Mouse (Mus musculus) heart, postnatal 14 days (tissue): ENCODE data around the gene Eva1a. TPM values are rescaled to one million over a fixed set of nuclear protein-coding genes. Genes with fewer than 3 reads are reported as not detected.

Source experiments
- DNase-seq, 2 experiments: peaks; one replicate each; pipeline ENCODE4 v3.0.0; 2021 to 2022
- intact Hi-C: fragments of 180-260 bp; cut with DNase I; formaldehyde crosslinking; loops from one replicate; pipeline ENCODE4 v1.15.1; 2025
- total RNA-seq, 2 experiments: library from RNA; stranded (reverse); gene quantifications; 2 replicates each; pipeline ENCODE4 v1.2.3; 2021

Gene Eva1a
- total RNA-seq, 2 experiments from 2014 or later: 3.7 to 5.2 TPM

DNA sequence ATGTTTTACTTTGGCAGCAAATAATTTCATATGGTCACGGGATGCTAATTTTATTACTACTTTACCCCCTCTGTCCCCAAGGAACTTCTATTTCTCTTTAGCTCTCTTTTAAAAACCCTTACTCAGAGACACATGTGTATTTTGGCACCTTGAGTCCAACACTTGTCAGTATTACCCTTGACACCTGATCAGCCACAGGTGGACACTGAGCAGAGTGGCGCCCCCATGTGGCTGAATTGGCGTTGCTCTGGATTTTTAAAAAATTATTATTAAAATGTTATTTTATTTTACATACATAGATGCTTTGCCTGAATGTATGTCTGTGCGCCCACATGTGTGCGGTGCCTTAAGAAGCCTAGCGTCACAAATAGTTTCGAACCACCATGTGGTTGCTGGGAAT lies 14.0 kb downstream of the Eva1a start:
- DNase-seq: no peak
- intact Hi-C loops: no loop called here

DNA sequence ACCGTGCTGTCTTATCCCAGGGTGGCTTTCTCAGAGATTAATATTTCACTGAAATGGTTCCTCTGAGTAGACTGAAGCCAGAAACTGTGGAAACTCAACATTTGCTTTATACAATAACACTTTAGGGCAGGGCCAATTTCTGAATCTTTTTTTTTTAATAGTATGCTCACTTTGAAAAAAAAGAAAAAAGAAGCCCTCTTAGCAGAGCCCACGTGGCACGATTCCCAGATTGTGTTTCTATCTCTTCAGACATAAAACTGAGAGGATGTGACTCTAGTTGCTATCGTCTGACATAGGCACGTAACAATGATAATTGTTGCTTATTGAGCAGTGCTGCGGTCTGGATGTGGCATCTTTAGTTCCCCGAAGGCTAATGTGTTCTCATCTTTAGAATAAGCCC lies 19.1 kb downstream of the Eva1a start:
- no peak for DNase-seq

DNA sequence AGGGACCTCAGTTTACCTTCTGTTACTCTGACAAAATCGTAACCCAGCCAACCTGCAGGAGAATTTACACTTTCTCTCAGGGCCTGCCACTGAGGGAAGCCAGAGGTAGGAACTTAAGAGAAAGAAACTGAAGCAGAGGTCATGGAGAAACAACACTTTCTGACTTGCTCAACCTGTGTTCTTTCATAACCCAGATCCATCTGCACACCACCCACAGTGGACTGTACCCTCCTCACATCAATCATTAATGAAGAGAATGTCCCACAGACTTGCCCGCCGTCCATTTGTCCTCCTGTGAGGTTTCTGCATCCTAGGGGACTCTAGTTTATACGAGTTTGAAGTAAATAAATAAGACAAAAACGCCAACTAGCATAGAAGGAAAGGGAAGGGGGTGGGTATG lies 24.4 kb downstream of the Eva1a start:
- no peak for DNase-seq
- intact Hi-C loops: no loop called here

More for the DNA sequence above, 19.1 kb downstream of the Eva1a start:
- intact Hi-C loops: no loop called here

DNA sequence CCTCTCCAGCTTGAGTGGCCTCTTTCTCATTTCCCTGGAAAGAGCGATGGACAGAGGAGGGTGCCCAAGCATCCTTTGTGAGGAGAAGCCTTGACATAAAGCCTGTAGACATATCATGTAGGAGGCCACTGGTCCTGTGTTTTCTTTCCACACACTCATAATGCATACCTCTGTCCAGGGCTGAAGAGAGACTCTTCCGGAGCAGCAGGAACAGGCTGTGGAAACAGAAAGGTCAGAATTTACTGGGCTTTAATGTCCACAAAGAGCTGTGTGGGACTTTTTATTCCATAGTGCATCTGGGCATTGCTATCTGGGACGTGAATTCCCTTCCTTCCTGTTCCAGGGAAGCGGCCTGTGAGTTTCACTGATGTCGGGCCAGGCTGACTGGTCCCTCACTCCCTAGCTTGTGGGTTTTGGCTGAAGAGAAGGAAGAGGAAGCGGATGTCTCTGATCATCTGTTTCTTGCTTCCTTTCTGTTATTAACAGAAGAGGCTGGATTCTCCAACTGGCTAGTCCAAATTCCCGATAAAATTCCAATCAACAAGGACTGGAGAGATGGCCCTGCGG lies 25.8 kb downstream of the Eva1a start:
- peak; percentile 18 to 31 for DNase-seq
- intact Hi-C loops: no loop called here

DNA sequence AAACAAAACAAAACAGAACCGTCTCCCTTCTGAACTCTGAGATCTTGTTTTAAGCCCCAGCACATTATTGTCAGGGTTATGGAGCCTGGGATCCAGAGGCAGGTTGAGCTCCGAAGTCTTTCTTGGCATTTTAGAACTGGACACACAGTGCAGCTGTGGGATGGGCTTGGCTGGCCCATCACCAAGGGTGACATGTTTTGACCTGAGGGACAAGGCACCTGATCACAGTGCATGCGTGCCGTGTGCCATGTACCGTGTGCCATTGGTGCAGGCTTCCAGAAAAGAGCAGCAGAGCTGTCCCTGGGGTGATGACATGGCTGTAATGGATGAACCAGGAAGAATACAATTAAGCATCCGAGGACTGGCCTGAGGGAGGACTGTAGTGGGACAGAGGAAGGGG lies 29.6 kb downstream of the Eva1a start:
- DNase-seq: no peak
- intact Hi-C loops: no loop called here

DNA sequence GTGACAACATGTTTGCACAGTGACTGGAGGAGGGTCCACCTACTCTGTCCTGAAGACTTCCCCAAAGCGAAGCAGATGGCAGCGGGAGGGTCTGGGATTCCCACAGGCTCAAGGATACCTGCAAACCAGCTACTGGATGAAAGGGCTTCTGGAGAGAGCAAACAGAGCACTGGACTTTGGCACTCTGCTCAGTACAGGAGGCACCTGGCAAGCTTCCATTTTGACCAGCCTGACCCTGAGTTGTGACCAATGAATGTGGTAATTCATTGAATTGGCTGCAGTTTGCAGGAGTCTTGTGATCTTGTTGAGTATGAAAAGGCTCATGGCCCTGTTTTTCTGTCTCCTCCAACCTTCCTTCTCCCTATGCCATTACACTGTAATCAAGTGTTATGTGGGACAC lies 32.2 kb downstream of the Eva1a start:
- no peak for DNase-seq
- intact Hi-C loops: no loop called here

DNA sequence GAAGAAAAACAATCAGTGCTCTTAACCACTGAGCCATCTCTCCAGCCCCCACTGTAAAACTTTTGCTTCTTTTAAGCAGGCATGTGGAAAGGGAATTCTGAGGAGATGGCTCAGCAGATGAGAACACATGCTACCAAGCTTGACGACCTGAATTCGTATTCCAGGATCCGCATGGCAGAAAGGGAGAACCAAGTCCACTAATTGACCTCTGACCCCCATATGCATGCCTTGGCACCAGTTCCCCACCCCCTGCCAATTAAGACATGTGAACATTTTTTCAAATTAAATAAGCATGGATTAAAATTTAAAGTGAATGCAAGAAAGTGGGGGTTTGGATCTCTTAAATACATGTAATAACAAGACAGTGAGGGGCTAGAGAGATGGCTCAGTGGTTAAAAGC lies 32.7 kb downstream of the Eva1a start:
- intact Hi-C loops: no loop called here
- no peak for DNase-seq

DNA sequence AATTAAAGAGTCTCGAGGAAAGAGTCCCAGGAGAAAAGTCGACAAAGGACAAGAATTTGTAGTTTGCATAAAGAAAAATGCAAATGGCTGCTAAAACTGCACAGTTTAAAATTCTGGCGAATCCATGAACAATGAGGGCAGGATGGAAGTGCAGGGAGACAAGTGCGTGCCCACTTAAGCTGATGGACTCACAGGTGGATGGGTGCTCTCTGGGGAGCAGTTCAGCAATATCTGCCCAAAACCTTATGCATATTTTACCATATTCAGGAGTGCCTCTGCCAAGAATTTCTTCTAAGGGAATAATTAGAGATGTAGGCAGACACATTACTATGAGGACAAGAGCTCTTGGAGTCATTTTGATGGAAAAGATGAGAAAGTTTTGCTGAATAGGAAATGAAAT lies 35.5 kb downstream of the Eva1a start:
- intact Hi-C loops: no loop called here
- no peak for DNase-seq

DNA sequence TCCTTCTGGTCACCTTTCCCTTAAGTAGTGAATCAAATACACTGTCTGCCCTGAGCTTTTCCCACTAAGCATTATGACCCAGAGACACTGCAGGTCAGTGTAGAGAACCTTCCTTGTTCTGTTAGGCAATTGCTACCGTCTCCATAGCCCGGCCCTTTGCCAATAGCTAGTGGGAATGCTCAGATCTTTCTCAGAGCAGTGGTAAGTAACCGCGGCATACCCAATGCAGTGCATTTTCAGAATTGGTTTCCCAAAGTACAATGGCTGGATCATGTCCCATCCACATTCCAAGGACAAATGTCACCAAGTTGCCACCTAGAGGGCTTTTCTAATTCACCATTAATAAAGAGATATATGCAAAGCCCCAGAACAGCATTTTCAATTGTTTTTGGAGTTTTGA lies 38.0 kb downstream of the Eva1a start:
- intact Hi-C loops: no loop called here
- no peak for DNase-seq

DNA sequence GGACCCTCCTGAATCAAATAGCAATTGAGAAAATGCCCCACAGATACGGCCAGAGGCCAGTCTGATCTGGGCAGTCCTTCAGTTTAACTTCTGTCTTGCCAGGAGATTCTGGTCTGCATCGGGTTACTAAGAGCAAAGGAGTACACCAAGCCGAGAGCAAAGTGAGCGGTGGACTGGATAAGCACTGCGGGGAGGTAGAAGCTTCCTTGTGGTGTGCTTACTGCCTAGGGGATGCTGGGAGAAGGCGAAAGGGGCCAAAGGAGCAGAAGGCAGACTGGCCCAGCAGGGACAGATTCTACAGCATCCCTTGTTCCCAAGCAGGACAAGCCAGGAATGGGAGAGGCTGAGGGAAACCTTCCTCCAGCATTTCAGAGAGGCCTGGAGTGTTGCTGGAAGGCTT lies 42.8 kb downstream of the Eva1a start:
- no peak for DNase-seq
- intact Hi-C loops: no loop called here

DNA sequence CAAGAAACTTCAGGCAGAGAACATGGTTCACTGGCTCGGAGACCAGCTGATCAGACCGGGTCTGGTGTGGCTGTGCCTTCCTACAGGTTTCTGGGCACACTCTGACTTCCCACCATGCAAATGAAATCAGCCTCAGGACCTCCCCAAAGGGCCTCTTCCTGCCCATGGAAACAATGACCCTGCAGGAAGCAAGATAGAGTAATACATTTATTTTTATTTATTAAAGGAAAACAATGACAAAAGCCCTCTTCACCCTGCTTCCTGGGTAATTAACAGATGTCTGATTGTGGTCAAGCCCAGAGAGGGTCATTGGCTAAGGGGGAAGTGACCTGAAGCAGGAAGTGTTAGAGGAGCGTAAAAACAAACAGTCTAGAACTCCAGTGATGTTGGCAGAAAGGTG lies 43.4 kb downstream of the Eva1a start:
- peak in 1 of 2 experiments; percentile 18 for DNase-seq
- intact Hi-C loops: no loop called here

DNA sequence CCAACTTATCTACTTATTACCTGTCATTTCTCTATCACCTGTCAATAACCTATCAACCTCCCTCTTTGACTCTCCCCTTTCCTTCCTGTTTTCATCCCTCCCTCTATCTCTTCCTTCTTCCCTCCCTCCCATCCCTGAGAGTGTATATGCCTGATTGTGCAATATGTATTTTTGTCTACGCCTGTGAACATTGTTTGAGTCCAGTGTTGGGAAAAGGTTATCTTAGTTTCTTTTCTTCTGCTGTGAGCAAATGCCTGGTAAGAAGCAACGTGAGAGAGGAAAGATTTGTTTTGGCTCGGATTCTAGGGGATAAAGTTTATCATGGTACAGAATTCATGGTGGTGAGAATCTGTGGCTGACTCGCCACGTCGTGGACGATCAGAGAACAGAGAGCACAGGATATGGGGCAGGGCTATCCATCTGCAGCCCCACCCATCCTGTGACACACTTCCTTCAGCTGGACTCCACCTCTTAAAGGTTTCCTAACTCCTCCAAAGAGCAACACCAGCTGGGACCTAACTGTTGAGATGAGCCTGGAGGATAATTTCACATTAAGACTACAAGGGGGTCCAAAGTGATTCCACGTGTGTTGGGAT lies 44.6 kb downstream of the Eva1a start:
- intact Hi-C loops: loop anchor here (5.0 kb wide), 1 partner anchor 43 kb away; the partner anchor contains the start of gene Eva1a
- no peak for DNase-seq

DNA sequence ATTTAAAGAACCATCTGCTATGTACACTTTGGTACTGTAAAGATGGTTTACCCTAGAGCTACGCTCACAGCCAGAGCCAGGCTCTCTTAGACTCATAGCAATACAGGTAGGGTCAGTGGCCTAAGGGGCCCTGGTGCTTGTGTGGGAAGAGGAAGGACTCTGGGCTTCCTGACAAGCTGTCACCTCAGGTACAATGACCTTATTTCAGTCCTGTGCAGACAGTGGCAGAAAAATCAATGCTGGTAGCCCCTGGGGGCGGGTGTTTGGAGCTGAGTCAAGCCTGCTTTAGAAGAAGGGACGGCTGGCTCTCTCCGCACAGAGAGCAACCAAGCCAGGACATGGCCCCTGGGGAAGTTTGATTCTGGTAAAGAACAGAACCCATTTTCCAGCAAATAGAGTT lies 47.3 kb downstream of the Eva1a start:
- DNase-seq: no peak
- intact Hi-C loops: loop anchor here (5.0 kb wide), 1 partner anchor 46 kb away; the partner anchor contains the start of gene Eva1a

DNA sequence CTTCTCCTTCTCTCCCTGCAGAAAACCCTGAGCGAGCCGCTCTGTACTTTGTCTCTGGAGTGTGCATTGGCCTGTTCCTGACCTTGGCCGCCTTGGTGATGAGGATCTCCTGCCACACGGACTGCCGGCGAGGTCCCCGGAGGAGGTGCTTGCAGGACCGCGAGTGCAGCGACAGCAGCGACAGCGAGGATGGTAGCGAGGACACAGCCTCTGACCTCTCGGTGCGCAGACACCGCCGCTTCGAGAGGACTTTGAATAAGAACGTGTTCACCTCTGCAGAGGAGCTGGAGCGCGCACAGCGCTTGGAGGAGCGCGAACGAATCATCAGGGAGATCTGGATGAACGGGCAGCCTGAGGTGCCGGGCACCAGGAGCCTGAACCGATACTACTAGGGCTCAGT lies 50.9 kb downstream of the Eva1a start:
- DNase-seq: no peak
- intact Hi-C loops: no loop called here

DNA sequence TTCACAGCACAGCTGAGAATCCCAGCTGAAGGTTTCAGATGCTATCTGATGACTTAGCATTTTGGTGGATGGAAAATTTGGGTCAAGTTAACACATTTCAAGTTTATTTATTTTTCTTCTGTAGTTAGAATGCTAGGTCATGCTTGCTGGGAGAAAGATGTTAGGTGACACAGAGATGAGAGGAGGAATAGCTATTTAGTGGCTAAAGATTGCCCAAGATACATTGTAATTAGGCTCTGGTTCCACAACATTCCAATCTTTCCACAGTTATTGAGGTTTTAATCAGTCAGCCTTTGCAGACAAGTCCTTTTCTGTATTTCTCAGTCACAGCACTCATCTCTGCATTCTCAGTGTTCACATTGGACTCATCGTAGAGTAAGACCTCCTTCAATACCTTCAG lies 56.9 kb downstream of the Eva1a start:
- intact Hi-C loops: no loop called here
- no peak for DNase-seq

DNA sequence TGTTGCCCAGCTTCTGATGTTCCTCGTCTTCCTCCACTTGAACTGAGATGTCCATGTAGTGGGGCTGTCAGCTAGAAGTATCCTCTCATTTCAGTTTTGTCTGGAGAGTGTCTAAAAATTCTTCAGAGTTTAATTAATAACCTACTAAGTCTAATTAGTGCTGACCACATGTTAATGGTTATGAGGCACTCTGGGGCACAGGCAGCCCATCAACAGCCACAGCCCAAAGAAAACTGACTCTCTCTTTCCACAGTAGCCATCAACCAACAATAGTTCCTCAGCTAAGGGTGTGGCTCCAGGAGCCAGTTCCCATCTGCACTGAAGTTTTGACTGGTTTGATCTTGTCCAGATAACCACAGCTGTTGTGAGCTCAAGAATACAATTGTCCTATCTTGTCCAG lies 57.6 kb downstream of the Eva1a start:
- DNase-seq: no peak
- intact Hi-C loops: no loop called here

DNA sequence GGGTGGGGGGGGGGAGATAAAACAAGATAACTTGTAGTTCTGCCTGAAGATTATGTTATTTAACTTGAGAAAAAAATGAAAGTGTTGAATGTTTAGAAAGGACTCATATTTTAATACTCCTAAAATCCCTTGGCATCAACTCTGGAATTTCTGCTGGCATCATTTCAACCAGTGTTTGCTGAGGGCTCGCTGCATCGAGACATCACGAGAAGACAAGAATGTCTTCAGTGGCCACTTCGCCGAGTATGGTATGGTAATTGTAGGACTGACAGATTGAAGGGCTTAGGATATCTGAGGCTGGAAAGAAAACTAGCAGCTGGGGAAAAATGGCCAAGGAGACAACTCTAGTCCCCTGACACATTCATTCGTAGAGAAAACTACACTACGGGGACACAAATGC lies 69.6 kb downstream of the Eva1a start:
- no peak for DNase-seq
- intact Hi-C loops: loop anchor here (10.0 kb wide), 1 partner anchor 594 kb away; the partner anchor contains the start of gene Pole4

DNA sequence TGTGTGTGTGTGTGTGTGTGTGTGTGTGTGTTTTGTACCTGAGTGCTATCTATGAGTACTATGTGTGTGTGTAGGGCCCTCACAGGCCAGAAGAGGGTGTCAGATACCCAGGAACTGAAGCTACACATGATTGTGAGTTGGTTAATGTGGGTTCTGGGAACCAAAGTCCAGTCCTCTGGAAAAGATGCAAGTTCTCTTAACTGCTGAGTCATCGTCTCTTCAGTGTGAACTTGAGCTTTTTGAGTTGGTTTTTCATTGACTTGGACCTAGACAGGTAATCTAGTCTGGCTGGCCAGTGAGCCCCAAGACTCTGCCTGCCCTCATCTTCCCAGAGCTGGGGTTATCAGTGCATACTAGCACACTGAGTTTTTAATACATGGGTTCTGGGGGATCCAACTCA lies 70.3 kb downstream of the Eva1a start:
- intact Hi-C loops: loop anchor here (10.0 kb wide), 1 partner anchor 594 kb away; the partner anchor contains the start of gene Pole4
- no peak for DNase-seq

DNA sequence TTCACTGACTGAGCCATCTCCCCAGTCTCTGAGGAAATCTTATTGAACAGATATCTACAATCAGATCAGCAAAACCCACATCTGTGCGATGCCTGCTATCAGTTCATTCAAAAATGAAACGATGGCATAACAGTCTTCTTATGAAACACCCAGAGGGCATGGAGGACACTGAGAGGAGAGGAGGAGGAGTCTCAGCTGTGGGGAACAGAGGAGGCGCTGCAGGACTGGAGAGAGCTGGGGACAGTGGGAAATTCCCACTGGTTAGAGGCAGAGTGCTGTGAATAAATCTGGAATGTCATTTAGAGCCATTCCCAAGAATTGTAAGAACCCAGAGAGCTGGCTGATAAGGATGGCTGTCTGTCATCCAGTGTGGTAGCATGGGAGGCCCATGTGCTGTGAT lies 70.7 kb downstream of the Eva1a start:
- no peak for DNase-seq
- intact Hi-C loops: loop anchor here (10.0 kb wide), 1 partner anchor 593 kb away; the partner anchor contains the start of gene Pole4

DNA sequence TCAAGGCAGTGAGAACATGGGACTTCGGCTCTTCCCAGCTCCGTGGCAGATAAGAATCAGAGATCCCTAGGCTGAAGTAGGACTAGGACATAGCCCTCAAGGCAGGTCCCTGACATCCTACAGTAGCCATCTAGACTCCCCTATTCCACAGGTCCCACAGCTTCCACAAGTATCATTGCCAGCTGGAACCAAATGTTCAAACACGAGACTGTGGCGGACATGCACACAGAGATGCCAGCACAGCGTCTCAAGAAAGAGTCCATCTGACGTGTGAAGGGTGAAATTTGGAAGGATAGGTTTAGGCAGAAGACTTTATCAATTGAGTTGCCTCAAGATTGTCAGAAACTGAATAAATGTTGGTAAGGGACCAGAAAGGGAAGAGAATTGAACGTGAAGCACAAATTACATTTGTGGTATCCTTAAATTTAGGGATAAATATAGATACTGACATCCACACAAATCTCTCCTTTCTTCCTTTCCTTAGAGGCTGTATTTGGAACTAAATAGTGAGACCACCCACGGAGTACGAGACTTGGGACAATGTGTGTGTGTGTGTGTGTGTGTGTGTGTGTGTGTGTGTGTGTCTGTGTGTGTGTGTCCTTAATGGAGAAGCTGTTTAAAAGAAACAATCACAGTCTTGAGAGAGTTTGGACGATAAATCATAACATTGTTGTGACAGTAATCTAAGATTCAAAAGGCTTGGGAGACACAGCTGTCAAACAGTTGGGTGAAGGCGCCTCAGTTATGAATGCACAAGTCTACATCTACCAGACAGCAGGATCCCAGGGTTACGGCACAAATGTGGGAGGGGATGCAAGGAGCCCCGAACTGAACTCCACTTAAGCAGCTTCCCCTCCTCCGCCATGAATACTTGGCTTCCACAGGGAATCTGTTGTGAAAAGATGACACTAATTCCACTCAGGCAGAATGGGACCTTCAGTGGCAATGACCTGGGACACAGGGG lies 71.6 kb downstream of the Eva1a start:
- intact Hi-C loops: loop anchor here (10.0 kb wide), 1 partner anchor 592 kb away; the partner anchor contains the start of gene Pole4
- DNase-seq: no peak

DNA sequence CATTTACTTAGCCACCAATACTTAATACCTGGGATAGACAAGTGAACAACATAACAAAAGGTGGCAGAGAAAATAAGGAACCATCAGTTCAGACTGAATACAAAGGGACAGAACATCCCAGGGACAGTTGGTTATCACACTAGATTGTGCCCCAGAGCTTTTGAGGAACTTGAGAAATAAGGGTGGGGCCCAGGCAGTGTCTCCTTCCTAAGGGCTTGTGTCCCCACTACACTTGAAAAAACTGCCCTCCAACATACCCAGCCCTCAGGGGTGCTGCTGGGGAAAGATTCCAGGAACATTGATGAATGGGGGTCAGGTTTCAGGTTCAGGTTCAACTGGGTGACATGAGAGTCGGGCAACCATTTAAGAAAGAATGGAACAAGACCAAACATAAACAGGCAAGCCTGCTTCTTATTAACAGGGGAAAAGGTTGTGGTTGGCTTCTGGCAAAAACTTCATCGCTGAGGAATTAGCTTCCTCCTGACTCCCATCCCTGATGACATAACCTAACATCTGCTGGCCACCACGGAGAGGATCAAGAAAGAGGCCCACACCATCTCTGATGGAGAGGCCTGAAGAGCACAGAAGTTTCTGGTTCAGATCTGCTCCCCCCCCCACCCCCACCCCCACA lies 74.6 kb downstream of the Eva1a start:
- intact Hi-C loops: loop anchor here (10.0 kb wide), 1 partner anchor 589 kb away; the partner anchor contains the start of gene Pole4
- no peak for DNase-seq
